Mouse (Mus musculus) lung, embryonic 15.5 days (tissue): Measurements from ENCODE around the gene Dcaf8. TPM values are rescaled to one million over a fixed set of nuclear protein-coding genes. Genes with fewer than 3 reads are reported as not detected.

Experiments used
- ATAC-seq: fragments of 200-750 bp; cut with Nextera tagmentation; 2 replicates; pipeline ENCODE4 v1.8.0; 2017; ENCODE audit warnings: moderate number of reproducible peaks, borderline replicate concordance; ENCODE audit not compliant: low FRiP score, low TSS enrichment; ENCODE audit errors: extremely low read depth
- H3K27ac ChIP-seq: fragments of 300-500 bp; sonication (generic); 2 replicates; pipeline ENCODE4 v1.5.1; 2015; ENCODE audit warnings: moderate library complexity, mild to moderate bottlenecking, inconsistent platforms
- H3K27me3 ChIP-seq: fragments of 300-500 bp; sonication (generic); 2 replicates; pipeline ENCODE4 v1.6.1; 2015; ENCODE audit warnings: inconsistent platforms
- H3K36me3 ChIP-seq: fragments of 300-500 bp; sonication (generic); 2 replicates; pipeline ENCODE4 v1.6.1; 2015; ENCODE audit warnings: inconsistent platforms
- H3K4me1 ChIP-seq: fragments of 300-500 bp; sonication (generic); 2 replicates; pipeline ENCODE4 v1.6.1; 2015; ENCODE audit warnings: inconsistent platforms
- H3K4me2 ChIP-seq: fragments of 300-500 bp; sonication (generic); 2 replicates; pipeline ENCODE4 v1.6.1; 2015; ENCODE audit warnings: inconsistent platforms, mild to moderate bottlenecking, moderate library complexity
- H3K4me3 ChIP-seq: fragments of 300-500 bp; sonication (generic); 2 replicates; pipeline ENCODE4 v1.5.1; 2015; ENCODE audit warnings: mild to moderate bottlenecking, inconsistent platforms
- H3K9ac ChIP-seq: fragments of 300-500 bp; sonication (generic); 2 replicates; pipeline ENCODE4 v1.6.1; 2015; ENCODE audit warnings: inconsistent platforms
- H3K9me3 ChIP-seq: fragments of 300-500 bp; sonication (generic); 2 replicates; pipeline ENCODE4 v1.6.1; 2016; ENCODE audit warnings: inconsistent platforms
- WGBS: fragments of 180-500 bp; shearing (Covaris S2); methylation state at CpG from one replicate; pipeline ENCODE4 v1.1.7; 2015; 5-methylcytosine and 5-hydroxymethylcytosine counted together
- polyA plus RNA-seq: library from polyadenylated mRNA; unstranded; fragments of >200 nt; fragmentation: Nextera tagmentation; extraction: Ambion mirVana; gene quantifications from 2 replicates; pipeline ENCODE4 v1.2.1, GENCODE M21; 2015

Dcaf8 gene
- polyA plus RNA-seq, 1 experiment from 2014 or later = 134 TPM

DNA sequence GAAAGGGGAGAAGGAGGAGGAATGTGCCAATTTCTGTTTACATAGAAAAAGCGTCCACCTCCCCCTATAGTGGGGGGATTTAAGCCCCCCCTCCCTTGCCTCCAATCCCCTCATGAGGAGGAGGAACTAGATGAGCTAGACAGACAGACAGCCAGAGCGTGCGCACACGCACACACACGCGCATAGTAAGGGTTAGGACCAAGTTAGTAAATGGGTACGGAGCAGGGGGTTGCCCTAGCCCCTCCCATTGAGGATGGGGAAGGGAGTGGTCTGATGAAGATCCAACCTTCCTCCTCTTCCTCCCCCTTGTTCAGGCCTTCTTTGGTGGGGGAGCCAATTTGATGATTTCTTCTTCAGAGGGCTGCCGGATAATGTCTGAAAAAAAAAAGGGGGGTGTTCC is 50.4 kb downstream of the Dcaf8 start:
- WGBS = 87% methylated on average over 8 of the region's 8 CpGs
- Histone ChIP-seq H3K4me3 (no peak overlapping the region), H3K9me3 (no peaks in the 10 kb centered on the region), H3K36me3 (peaks cover 69% of the 10 kb centered on the region), H3K27ac (no peak overlapping the region), H3K9ac (no peak overlapping the region), H3K4me2 (no peak overlapping the region), H3K27me3 (no peaks in the 10 kb centered on the region), H3K4me1 (peaks cover 35% of the 10 kb centered on the region)
- ATAC-seq = no peak

- ATAC-seq = no peak
- no peak overlapping the region for H3K4me3 ChIP-seq
- H3K27ac ChIP-seq = no peak overlapping the region
- H3K9me3 ChIP-seq = no peaks in the 10 kb centered on the region
- peaks cover 42% of the 10 kb centered on the region for H3K4me1 ChIP-seq
- no peaks in the 10 kb centered on the region for H3K27me3 ChIP-seq
- H3K4me2 ChIP-seq = no peak overlapping the region
- 89% methylated on average over 4 of the region's 4 CpGs for WGBS
- peaks cover 63% of the 10 kb centered on the region for H3K36me3 ChIP-seq
- H3K9ac ChIP-seq = no peak overlapping the region
Observed at GRCm38 (mm10) chr1:172198996-172199395, 51.1 kb downstream of the Dcaf8 start.

- Histone ChIP-seq H3K4me1 (peaks cover 53% of the 10 kb centered on the region), H3K4me3 (no peak overlapping the region), H3K27me3 (no peaks in the 10 kb centered on the region), H3K9me3 (no peaks in the 10 kb centered on the region), H3K9ac (no peak overlapping the region), H3K36me3 (peaks cover 51% of the 10 kb centered on the region), H3K27ac (peak overlapping the region; percentile 48; the same call in 1 of the 2 replicates), H3K4me2 (no peak overlapping the region)
- ATAC-seq = no peak
- 73% methylated on average over 5 of the region's 5 CpGs for WGBS
Observed at GRCm38 (mm10) chr1:172200161-172200560, 52.3 kb downstream of the Dcaf8 start.

DNA sequence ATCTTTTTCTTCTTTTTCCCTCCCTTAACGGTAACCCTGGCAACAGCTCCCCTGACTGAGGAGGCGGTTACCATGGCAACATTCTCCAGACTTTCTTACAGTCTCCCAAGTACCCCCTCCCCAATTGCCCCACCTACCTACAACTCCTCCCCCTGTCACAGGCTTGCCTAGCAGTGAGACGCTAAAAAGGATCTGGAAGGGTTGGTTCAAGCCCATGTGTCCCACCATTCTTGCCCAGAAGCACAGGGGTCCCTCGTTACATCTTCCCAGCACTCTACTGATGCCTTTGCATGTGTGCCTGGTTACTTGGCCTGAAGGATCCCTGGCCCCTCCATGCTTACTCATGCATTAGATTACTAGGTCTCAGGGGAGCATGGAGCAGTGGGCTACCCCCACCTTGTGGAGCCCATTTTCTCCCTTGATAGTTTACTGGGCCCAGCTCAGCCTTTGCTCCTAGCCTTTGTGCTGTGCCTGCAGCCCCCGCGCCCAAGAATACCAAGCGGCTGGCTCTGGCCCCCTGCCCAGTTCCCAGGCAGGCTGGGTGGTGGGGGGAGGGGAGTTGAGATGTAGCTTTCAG is 53.1 kb downstream of the Dcaf8 start:
- Histone ChIP-seq H3K27me3 (no peaks in the 10 kb centered on the region), H3K4me3 (no peak overlapping the region), H3K4me1 (peaks cover 61% of the 10 kb centered on the region), H3K4me2 (no peak overlapping the region), H3K36me3 (peaks cover 44% of the 10 kb centered on the region), H3K9ac (no peak overlapping the region), H3K9me3 (no peaks in the 10 kb centered on the region), H3K27ac (peak overlapping the region; percentile 38; the same call in 1 of the 2 replicates)
- WGBS = 30% methylated on average over 7 of the region's 7 CpGs
- no peak for ATAC-seq

DNA sequence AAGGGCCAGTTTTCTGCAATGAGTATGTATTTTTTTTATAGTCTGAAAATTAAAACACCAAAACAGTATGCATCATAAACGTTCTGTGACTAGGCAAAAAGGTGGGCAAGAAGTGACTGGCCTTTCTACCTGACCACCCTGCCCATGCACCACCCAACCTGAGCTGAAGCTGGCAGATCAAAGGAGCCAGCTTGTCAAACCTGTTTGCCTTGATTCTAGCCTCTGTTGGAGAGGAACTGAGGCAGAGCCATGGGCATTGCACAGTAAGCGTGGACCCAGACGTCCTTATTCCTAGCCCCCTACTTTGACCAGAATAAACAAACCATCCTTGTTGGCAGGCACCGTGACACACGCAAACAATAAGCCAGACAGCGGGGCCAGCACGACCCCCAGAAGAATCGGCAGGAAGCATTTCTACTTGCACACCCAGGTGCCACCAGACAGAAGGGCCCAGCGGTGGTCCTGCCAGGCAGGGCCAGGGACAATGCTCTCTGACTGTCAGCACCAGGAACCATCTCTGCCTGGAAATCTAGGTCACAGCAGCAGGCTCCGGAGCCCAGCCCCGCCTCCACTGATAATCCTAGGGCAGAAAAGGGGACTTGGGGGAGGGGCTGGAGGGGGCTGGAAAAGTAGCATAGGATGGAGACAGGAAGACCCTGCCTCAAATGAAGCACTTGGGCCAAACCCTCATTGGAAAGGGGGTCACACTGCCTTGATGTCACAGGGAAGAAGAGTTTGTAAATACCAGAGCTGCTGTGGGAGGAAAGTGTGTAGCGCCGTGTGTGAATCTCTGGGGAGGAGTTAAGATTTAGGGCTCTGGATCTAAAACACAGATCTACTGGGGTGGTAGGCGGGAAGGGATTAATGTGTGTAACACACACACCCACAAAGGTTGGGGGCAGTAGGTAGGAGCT is 54.3 kb downstream of the Dcaf8 start:
- WGBS = 16% methylated on average over 14 of the region's 14 CpGs
- Histone ChIP-seq H3K27me3 (no peaks in the 10 kb centered on the region), H3K4me3 (no peak overlapping the region), H3K4me1 (peaks cover 69% of the 10 kb centered on the region), H3K36me3 (peaks cover 32% of the 10 kb centered on the region), H3K9me3 (no peaks in the 10 kb centered on the region), H3K9ac (no peak overlapping the region; the same call in 1 of the 2 replicates), H3K4me2 (peak overlapping the region; percentile 70), H3K27ac (peak overlapping the region; percentile 90)
- ATAC-seq = no peak

- H3K4me1 ChIP-seq = peaks cover 71% of the 10 kb centered on the region
- H3K4me2 ChIP-seq = peak overlapping the region; percentile 70
- no peaks in the 10 kb centered on the region for H3K9me3 ChIP-seq
- H3K27ac ChIP-seq = peak overlapping the region; percentile 90
- WGBS = 12% methylated on average over 2 of the region's 2 CpGs
- no peak overlapping the region for H3K9ac ChIP-seq
- H3K4me3 ChIP-seq = no peak overlapping the region
- no peaks in the 10 kb centered on the region for H3K27me3 ChIP-seq
- ATAC-seq = peak; percentile 4
- H3K36me3 ChIP-seq = peaks cover 24% of the 10 kb centered on the region
Observed at GRCm38 (mm10) chr1:172202894-172203522, 55.1 kb downstream of the Dcaf8 start.

DNA sequence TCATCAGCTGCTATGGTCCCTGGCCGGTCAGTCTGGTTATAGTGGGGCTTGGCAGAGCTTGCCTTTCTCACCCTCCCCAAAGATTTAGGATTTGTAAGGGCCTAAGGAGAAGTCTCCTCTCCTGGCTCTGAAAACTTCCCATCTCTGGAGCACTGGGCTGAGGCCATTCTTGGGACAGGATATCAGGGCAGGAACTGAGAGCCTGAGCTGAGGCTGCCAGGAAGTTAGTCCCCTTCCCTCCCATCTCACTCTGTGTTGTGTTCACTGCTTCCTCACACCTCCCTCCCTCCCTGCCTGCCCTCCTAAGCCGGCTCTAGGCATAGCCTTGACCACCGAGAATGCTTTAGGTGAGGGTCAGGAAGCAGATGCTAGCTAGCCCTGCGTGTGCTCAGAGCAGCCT is 55.7 kb downstream of the Dcaf8 start:
- H3K9me3 ChIP-seq = no peaks in the 10 kb centered on the region
- H3K4me2 ChIP-seq = peak overlapping the region; percentile 70
- H3K4me3 ChIP-seq = no peak overlapping the region
- H3K36me3 ChIP-seq = peaks cover 18% of the 10 kb centered on the region; the same call in 1 of the 2 replicates
- no peaks in the 10 kb centered on the region for H3K27me3 ChIP-seq
- WGBS = 7% methylated on average over 4 of the region's 4 CpGs
- peak overlapping the region; percentile 90 for H3K27ac ChIP-seq
- ATAC-seq = peak; percentile 8; the same call in 1 of the 2 replicates
- H3K9ac ChIP-seq = no peak overlapping the region
- H3K4me1 ChIP-seq = peaks cover 71% of the 10 kb centered on the region

DNA sequence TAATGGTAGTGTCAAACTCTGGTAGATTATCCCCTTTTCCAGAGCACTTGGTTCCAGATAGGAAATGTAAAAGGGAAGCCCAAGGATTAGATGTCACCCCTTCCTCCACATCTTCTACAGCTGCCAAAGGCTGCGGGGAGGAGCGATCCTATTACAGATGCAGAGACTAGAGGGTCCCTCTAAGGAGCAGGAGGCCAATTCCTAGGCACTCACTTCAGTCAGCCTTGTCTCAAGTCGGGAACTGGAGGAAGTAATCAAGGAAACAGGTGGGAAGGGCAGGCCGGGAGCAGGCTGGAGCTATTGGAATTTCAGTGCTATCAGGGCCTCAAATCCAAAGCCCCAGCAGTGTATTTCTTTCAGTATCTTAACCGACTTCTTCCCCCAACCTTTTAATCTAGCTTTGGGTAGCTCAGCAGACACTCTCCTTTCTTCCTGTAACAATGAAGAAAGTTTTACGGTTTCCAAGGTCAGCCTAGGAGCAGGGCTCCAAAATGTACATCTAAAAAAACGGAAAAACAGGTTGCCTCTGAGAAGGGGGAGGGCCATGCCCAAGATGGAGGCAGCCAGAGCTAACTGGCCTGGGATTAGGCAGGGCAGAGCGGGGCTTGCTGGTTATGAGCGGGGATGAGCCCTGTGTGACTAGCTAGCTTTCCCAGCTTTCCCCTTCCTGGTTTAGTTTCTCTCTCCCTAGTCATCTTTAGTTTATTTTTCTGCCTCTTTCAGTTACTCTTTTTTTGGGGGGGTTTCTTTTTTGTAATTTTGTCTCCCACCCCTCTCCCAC is 56.3 kb downstream of the Dcaf8 start:
- peak overlapping the region; percentile 70 for H3K4me2 ChIP-seq
- H3K9me3 ChIP-seq = no peaks in the 10 kb centered on the region
- peaks cover 12% of the 10 kb centered on the region; the same call in 1 of the 2 replicates for H3K36me3 ChIP-seq
- H3K27ac ChIP-seq = peak overlapping the region; percentile 90
- H3K9ac ChIP-seq = peak overlapping the region; percentile 22; the same call in 1 of the 2 replicates
- WGBS = 21% methylated on average over 9 of the region's 9 CpGs
- peaks cover 71% of the 10 kb centered on the region for H3K4me1 ChIP-seq
- no peaks in the 10 kb centered on the region for H3K27me3 ChIP-seq
- H3K4me3 ChIP-seq = no peak overlapping the region
- no peak for ATAC-seq

GRCm38 (mm10) chr1:172204814-172205740 is 57.2 kb downstream of the Dcaf8 start:
- H3K27ac ChIP-seq = peak overlapping the region; percentile 90
- peaks cover 4% of the 10 kb centered on the region; the same call in 1 of the 2 replicates for H3K36me3 ChIP-seq
- H3K9me3 ChIP-seq = no peaks in the 10 kb centered on the region
- WGBS = 44% methylated on average over 15 of the region's 15 CpGs
- peak overlapping the region; percentile 59 for H3K4me3 ChIP-seq
- ATAC-seq = no peak
- H3K27me3 ChIP-seq = no peaks in the 10 kb centered on the region
- H3K9ac ChIP-seq = peak overlapping the region; percentile 60
- peak overlapping the region; percentile 70 for H3K4me2 ChIP-seq
- H3K4me1 ChIP-seq = peaks cover 66% of the 10 kb centered on the region

DNA sequence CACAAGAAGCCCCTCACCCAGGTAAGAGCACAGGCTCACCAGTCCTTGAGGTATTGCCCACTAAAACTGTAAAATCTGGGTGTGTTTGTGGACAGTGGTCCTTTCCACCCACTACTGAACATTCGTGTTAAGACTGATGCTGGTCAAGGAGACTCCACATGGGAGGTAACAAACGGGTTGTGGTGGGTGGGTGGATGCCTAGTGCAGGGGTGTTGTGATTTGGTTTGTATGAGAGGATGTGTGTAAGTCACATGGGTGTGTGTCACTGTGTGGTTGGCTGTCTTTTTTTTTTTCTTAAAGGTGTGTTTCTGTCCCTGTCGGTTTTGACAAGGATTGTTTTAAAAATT is 57.8 kb downstream of the Dcaf8 start:
- Histone ChIP-seq H3K4me1 (peaks cover 62% of the 10 kb centered on the region), H3K36me3 (no peaks in the 10 kb centered on the region), H3K9ac (peak overlapping the region; percentile 60), H3K27ac (peak overlapping the region; percentile 90), H3K4me2 (peak overlapping the region; percentile 70), H3K27me3 (no peaks in the 10 kb centered on the region), H3K4me3 (peak overlapping the region; percentile 59), H3K9me3 (no peaks in the 10 kb centered on the region)
- no peak for ATAC-seq
- 11% methylated on average over 3 of the region's 3 CpGs for WGBS
